Comparison of ENCODE assay signal across 17 mouse cellular contexts in genomic region chr6:97937897-97938614, GRCm38 (mm10).
DNase-seq lines count a peak whose midpoint lies in the region; ATAC-seq and TF ChIP-seq lines count a peak whose summit lies in the region.
"Had no signal": no experiment of that assay in that cellular context is flagged by ENCODE, and none has a peak within 500 bp of the region (broad histone marks: within the 10 kb centered on the region; RNA-seq: fewer than 3 reads in every experiment).

No protein-coding gene starts in this region.

- ATAC-seq in hindbrain, embryonic 12.5 days (ENCODE audit: low FRiP score) = no peak
- ATAC-seq in hindbrain, embryonic 11.5 days (ENCODE audit: low FRiP score) = no peak
- ATAC-seq in hindbrain, embryonic 14.5 days (ENCODE audit: low FRiP score) = no peak
- ATAC-seq in midbrain, postnatal 0 days (ENCODE audit: low FRiP score) = no peak

- 0 out of 2 replicates have a peak overlapping the region, but pooled peaks have one; percentile 3 for H3K4me2 ChIP-seq in hindbrain, embryonic 12.5 days (replicated peaks)
- H3K4me2 ChIP-seq in hindbrain, embryonic 11.5 days (replicated peaks; ENCODE audit: low read depth, low read length) = no peak overlapping the region
- H3K4me2 ChIP-seq in hindbrain, embryonic 14.5 days (replicated peaks) = peak overlapping the region; percentile 34
- peak overlapping the region; percentile 28 for H3K4me2 ChIP-seq in midbrain, postnatal 0 days (ENCODE audit: low read depth, low read length, poor library complexity, severe bottlenecking)
- H3K4me2 ChIP-seq: embryonic facial prominence, embryonic 12.5 days; liver, embryonic 11.5 days had no signal

- DNase-seq in hindbrain, embryonic 11.5 days (ENCODE audit: low spot score) = no peak
- peak; percentile 42 for DNase-seq in forebrain, embryonic 10.5 days (ENCODE audit: extremely low spot score, low spot score)
- peak; percentile 47 for DNase-seq in hindbrain, embryonic 14.5 days (ENCODE audit: low spot score)
- DNase-seq in midbrain, postnatal 0 days (ENCODE audit: low spot score) = peak; percentile 42
- DNase-seq in gastrocnemius, adult 18-20 months (ENCODE audit: low spot score) = no peak
- no peak for DNase-seq in kidney, adult 8-10 months
- DNase-seq in c-Kit-positive CD71-positive TER-119-positive erythroid progenitor cells, embryonic 14.5 days (ENCODE audit: low spot score) = no peak
- DNase-seq: cerebellum, postnatal 25 days; gastrocnemius, postnatal 14 days; heart, postnatal 4 days; kidney, adult 11 months; left cerebral cortex, postnatal 4 days; right cerebral cortex, adult 18-20 months; spleen, adult 18-20 months had no signal

- 0 out of 2 replicates have a peak overlapping the region, but pooled peaks have one; percentile 12 for H3K27ac ChIP-seq in hindbrain, embryonic 12.5 days
- H3K27ac ChIP-seq in hindbrain, embryonic 11.5 days (ENCODE audit: low read depth, low read length) = no peak overlapping the region
- no peak overlapping the region for H3K27ac ChIP-seq in forebrain, embryonic 10.5 days
- peak overlapping the region; percentile 64 for H3K27ac ChIP-seq in hindbrain, embryonic 14.5 days
- H3K27ac ChIP-seq in midbrain, postnatal 0 days (ENCODE audit: low read depth, low read length) = no peak overlapping the region
- H3K27ac ChIP-seq: embryonic facial prominence, embryonic 12.5 days had no signal

- TF ChIP-seq CTCF in midbrain, postnatal 0 days (IDR thresholded peaks at IDR 0.05) = no peak

- H3K4me1 ChIP-seq in hindbrain, embryonic 12.5 days = peaks cover 6% of the 10 kb centered on the region; the same call in 1 of the 2 replicates
- H3K4me1 ChIP-seq in hindbrain, embryonic 11.5 days (replicated peaks; ENCODE audit: control insufficient read depth, insufficient read depth, low read length) = no peaks in the 10 kb centered on the region
- peaks cover 56% of the 10 kb centered on the region for H3K4me1 ChIP-seq in forebrain, embryonic 10.5 days
- H3K4me1 ChIP-seq in hindbrain, embryonic 14.5 days (replicated peaks; ENCODE audit: control insufficient read depth, insufficient read depth, low read length) = peaks cover 12% of the 10 kb centered on the region; the same call in 1 of the 2 replicates
- no peaks in the 10 kb centered on the region for H3K4me1 ChIP-seq in midbrain, postnatal 0 days (ENCODE audit: insufficient read depth, low read length)
- H3K4me1 ChIP-seq: embryonic facial prominence, embryonic 12.5 days had no signal

- WGBS in hindbrain, embryonic 12.5 days = 44% methylated on average over 11 of the region's 11 CpGs
- WGBS in hindbrain, embryonic 11.5 days = 62% methylated on average over 11 of the region's 11 CpGs
- WGBS in forebrain, embryonic 10.5 days = 29% methylated on average over 11 of the region's 11 CpGs
- WGBS in hindbrain, embryonic 14.5 days = 25% methylated on average over 11 of the region's 11 CpGs
- WGBS in midbrain, postnatal 0 days = 15% methylated on average over 11 of the region's 11 CpGs

- 0 out of 2 replicates have a peak, but pooled peaks cover 3% of the 10 kb centered on the region for H3K27me3 ChIP-seq in hindbrain, embryonic 12.5 days
- H3K27me3 ChIP-seq in hindbrain, embryonic 11.5 days (ENCODE audit: control insufficient read depth, insufficient read depth, low read length) = no peaks in the 10 kb centered on the region
- H3K27me3 ChIP-seq in forebrain, embryonic 10.5 days (ENCODE audit: poor library complexity, severe bottlenecking) = peaks cover 72% of the 10 kb centered on the region
- no peaks in the 10 kb centered on the region for H3K27me3 ChIP-seq in hindbrain, embryonic 14.5 days (ENCODE audit: control insufficient read depth, insufficient read depth, low read length)
- H3K27me3 ChIP-seq in midbrain, postnatal 0 days (ENCODE audit: insufficient read depth, low read length) = no peaks in the 10 kb centered on the region
- H3K27me3 ChIP-seq: embryonic facial prominence, embryonic 12.5 days had no signal

- no peaks in the 10 kb centered on the region for H3K9me3 ChIP-seq in hindbrain, embryonic 12.5 days (replicated peaks)
- H3K9me3 ChIP-seq in hindbrain, embryonic 11.5 days (ENCODE audit: control insufficient read depth, low read length) = no peaks in the 10 kb centered on the region
- no peaks in the 10 kb centered on the region for H3K9me3 ChIP-seq in forebrain, embryonic 10.5 days
- no peaks in the 10 kb centered on the region for H3K9me3 ChIP-seq in hindbrain, embryonic 14.5 days (ENCODE audit: control insufficient read depth, low read length)
- H3K9me3 ChIP-seq in midbrain, postnatal 0 days (ENCODE audit: low read length) = no peaks in the 10 kb centered on the region
- H3K9me3 ChIP-seq: embryonic facial prominence, embryonic 12.5 days had no signal

- no peaks in the 10 kb centered on the region for H3K36me3 ChIP-seq in hindbrain, embryonic 12.5 days
- H3K36me3 ChIP-seq in hindbrain, embryonic 11.5 days (ENCODE audit: control insufficient read depth, insufficient read depth, low read length) = no peaks in the 10 kb centered on the region
- no peaks in the 10 kb centered on the region for H3K36me3 ChIP-seq in forebrain, embryonic 10.5 days (replicated peaks)
- H3K36me3 ChIP-seq in hindbrain, embryonic 14.5 days (replicated peaks; ENCODE audit: control insufficient read depth, insufficient read depth) = no peaks in the 10 kb centered on the region
- H3K36me3 ChIP-seq in midbrain, postnatal 0 days (ENCODE audit: insufficient read depth, low read length) = no peaks in the 10 kb centered on the region
- H3K36me3 ChIP-seq: embryonic facial prominence, embryonic 12.5 days had no signal

- no peak overlapping the region for H3K4me3 ChIP-seq in hindbrain, embryonic 12.5 days
- H3K4me3 ChIP-seq in hindbrain, embryonic 11.5 days (ENCODE audit: low read depth, low read length) = no peak overlapping the region
- H3K4me3 ChIP-seq in forebrain, embryonic 10.5 days = peak overlapping the region; percentile 5; the same call in 1 of the 2 replicates
- H3K4me3 ChIP-seq in hindbrain, embryonic 14.5 days (replicated peaks; ENCODE audit: low read length) = no peak overlapping the region
- no peak overlapping the region for H3K4me3 ChIP-seq in midbrain, postnatal 0 days (ENCODE audit: low read depth, low read length)
- H3K4me3 ChIP-seq: embryonic facial prominence, embryonic 12.5 days had no signal

- H3K9ac ChIP-seq in hindbrain, embryonic 12.5 days = no peak overlapping the region
- H3K9ac ChIP-seq in hindbrain, embryonic 11.5 days (ENCODE audit: low read depth, low read length) = no peak overlapping the region
- peak overlapping the region; percentile 48; the same call in 1 of the 2 replicates for H3K9ac ChIP-seq in hindbrain, embryonic 14.5 days
- H3K9ac ChIP-seq in midbrain, postnatal 0 days (replicated peaks; ENCODE audit: low read length, poor library complexity, severe bottlenecking) = no peak overlapping the region
- H3K9ac ChIP-seq: embryonic facial prominence, embryonic 12.5 days had no signal

Comparison
In these comparisons a context has a peak if more than half of its experiments do, and no peak if none do; other contexts are left out.
1. H3K27ac ChIP-seq: peak in hindbrain, embryonic 12.5 days (single experiment) and hindbrain, embryonic 14.5 days (single experiment); none in hindbrain, embryonic 11.5 days (single experiment), forebrain, embryonic 10.5 days (single experiment) and midbrain, postnatal 0 days (single experiment).
2. DNase-seq: peak in forebrain, embryonic 10.5 days (single experiment), hindbrain, embryonic 14.5 days (single experiment) and midbrain, postnatal 0 days (single experiment); none in hindbrain, embryonic 11.5 days (single experiment), gastrocnemius, adult 18-20 months (single experiment), kidney, adult 8-10 months (0 of 2) and c-Kit-positive CD71-positive TER-119-positive erythroid progenitor cells, embryonic 14.5 days (single experiment).